Mouse (Mus musculus) right cerebral cortex, postnatal 36 days (tissue): Measurements from ENCODE around the gene Capg.
A peak's percentile ranks its signal among the peaks of the same experiment; 100 is the strongest.

Experiments
- DNase-seq, 2 experiments: peaks; one replicate each; pipeline ENCODE4 v3.0.0; 2022; ENCODE audit warnings: low spot score in 2 of 2, mixed read lengths in 1 of 2

Gene Capg

DNA sequence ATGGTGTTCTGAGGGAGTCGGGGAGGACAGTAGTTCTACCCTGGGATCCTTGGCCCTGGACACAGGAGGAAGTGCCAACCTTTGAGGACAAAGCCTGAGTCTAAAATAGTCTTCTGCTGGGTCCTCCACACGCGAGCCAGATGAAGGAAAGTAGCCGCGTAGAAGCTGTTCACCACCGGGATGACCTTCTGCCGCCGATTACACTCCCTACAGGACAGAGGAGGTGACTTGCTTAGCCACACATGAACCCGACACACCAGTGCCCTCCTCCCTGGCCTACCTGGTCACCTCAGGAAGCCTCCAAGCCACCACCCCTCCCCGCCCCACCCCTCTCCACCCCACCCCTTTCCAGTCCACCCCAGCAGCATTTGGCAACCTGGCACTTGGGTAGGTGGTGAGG lies 24.5 kb downstream of the Capg start:
- DNase-seq, result no peak

DNA sequence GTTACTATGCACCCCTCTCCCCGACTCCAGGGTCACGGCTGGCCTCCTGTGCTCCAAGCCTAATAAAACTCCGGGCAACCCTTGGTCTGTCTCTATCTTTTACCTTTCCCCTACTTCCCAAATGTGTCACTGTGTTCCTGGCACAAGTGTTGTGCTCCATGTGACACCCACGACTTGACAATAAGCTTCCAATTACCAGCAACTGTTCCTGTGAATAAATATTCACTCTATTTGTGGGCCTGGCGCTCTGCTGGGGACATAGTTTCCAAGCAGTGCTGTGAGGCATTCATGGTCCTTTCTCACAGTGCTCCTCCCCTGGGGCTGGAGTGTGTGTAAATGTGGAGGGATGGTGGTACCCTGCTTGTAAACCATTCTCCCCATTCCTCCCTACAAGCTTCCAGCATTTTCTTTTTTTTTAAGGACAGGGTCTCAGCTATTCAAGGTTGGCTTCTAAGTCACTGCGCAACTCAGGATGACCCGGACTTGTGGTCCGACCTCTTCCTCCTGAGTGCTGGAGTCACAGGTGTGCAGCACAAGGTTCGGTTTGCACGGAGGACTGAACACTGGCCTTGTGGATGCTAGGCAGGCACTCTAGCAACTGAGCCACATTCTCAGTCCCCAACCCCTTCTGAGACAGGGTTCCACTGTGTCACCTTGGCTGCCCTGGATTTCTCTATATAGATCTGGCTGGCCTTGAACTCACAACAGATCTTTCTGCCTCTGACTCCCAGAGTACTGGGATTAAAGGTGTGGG lies 26.6 kb downstream of the Capg start:
- DNase-seq, result no peak

DNA sequence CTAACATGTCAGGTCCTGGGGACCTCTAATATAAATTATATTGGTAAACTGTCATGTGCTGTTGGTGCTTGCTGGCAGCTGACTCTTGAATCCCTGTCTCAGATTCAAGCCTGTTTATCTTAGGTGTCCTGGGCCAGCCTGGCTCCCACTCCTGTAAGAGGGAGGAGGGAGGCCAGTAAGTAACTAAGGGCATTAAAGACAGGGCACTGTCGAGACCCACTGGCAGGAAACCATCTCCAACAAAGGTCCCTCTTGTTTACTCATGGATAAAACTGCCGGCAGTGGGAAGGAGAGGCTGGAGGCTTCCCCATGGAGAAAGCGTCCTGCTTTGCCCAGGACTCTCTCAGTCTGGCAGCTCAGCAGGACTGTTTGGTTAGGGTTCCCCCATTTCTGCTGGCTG lies 27.6 kb downstream of the Capg start:
- no peak for DNase-seq

DNA sequence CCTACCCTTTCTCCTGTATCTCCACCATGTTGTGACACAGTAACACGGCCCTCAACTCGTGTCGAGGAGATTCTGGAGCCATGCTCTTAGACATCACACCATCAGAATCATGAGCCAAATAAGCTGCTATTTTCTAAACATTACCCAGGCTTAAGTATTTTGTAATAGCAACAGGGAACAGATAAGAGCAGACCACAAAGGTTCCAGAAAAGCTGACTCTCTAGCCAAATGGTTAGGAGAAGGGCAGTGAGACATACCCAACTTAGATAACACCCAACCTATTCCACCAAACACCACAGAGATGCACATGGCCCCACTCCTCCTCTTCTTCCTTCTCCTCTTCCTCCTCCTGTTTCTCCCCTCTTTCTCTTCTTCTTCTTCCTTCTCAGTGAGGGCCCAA lies 31.9 kb downstream of the Capg start:
- DNase-seq, result no peak

DNA sequence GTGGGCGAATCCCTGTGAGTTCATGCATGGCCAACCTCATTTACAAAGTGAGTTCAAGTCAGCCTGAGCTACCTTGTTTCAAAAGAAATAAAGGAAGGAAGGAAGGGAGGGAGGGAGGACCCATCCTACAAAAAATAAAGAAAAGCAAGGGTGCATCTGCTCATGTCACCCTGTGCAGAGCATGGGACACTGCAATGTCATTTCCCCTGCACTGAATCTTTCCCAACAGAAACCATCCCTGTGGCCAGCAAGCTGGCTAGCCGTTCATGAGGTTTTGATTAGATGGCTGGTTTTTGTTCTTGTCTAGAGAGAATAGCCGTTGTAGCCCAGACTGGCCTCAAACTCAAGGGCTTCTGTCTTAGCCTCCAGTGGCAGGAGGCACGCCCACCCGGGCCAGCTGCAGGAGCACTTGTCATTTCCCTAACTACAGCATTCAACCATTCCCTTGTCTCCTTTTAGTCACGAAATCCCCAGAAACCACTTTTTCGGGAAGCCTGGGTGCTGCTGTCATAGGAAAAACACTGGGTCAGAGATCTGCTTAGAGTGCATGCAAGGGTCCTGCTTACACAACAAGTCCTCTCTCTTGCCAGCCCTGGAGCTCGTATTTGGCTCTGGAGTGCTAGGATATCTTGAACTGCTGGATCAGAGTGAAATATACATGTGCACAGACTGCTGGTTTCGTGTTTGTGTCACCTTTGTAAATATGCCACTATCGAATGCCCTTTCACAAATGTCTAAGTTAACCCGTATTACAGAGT lies 37.6 kb downstream of the Capg start:
- no peak for DNase-seq

DNA sequence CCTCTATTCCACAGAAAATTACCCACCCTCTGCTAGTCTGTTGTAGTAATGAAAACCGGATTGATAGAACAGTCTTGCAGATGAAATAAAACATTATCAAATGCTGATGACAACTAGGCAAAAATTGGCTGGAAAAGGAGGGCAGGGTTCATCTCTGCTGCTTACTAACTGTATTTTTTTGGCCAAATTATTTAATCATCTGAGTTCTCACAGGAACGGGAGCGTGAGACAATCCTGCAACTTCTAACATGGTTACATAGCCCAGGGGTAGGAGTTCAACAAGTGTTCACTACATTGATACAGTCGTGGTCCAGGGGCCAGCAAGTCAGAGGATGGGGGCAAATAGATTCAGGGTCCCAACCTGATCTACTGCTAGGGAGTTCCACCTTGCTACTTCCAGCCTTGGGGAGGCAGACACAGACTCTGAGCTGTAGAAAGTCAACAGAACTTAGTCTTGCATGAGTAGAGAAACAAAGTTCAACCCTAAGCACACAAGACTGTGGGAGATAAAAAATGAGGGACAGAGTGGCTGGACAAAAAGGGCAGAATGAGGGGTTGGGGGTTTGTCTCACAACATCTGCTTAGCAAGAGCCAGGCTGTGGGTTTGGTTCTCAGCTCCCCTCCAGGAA lies 39.1 kb downstream of the Capg start:
- DNase-seq, result no peak

DNA sequence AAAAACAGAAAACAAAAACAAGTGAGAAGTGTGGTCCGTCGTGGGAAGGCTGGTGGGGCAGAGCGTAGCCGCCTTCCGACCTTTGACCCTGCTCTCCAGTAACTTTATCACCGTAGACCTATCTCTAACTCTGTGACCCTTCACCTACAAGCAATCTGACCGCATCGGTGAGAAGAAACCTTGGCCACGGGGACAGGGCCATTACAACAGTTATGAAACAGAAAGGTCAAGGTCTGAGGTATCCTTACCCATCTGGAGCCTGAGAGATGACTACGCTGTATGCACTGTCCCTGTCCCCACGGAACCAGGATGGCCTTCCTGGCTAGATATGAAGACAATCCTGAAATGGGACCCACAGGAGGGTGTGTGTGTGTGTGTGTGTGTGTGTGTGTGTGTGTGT lies 40.0 kb downstream of the Capg start:
- no peak for DNase-seq

DNA sequence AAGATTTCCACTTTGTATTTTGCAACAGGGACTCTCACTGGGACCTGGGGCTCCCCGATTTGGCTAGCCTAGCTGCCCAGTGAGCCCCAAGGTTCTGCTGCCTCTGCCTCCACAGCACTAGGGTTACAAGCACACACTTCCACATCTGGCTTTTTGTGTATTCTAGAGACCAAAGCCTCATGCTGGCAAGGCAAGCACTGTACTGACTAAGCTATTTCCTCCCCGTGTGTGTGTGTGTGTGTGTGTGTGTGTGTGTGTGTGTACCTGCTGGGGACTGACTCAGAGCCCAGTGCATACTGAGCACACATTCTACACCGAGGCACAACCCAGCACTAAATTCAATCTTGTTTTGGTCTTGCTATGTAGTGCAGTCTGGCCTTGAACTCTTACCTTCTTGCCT lies 42.5 kb downstream of the Capg start:
- no peak for DNase-seq

DNA sequence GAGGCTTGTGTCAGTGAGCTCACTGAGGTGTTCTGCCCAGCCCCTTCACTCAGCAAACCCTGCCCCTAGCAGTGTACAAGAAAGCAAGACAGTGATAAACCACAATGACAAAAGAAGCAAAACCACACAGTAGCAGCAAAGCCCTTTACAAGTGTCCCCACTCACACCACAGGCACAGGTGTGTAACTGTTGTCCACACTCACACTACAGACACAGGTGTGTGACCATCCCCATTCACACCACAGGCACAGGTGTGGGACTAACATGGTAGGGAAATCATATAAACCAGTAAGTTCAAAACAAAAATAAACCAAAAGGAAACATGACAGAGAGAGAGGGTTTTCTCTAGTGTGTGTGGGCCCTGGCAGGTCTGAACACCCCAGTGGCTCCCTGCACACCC lies 44.1 kb downstream of the Capg start:
- no peak for DNase-seq

DNA sequence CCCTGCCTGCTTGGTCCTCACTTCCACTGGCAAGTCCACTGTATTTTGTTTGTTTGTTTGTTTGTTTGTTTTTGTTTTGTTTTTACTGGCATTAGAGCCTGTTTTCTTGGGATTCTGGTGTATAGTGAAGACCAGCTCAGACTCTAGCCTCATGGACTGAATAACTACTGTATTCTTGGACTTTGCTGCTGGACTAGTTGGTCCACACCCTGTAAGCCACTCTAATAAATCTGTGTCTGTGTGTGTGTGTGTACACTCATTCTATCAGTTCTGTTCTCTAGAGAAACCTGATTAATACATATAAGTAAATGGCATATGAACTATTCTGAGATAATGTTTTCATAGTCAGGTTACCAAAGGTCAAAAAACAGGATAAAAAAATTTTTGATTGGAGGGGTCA lies 45.9 kb downstream of the Capg start:
- no peak for DNase-seq

DNA sequence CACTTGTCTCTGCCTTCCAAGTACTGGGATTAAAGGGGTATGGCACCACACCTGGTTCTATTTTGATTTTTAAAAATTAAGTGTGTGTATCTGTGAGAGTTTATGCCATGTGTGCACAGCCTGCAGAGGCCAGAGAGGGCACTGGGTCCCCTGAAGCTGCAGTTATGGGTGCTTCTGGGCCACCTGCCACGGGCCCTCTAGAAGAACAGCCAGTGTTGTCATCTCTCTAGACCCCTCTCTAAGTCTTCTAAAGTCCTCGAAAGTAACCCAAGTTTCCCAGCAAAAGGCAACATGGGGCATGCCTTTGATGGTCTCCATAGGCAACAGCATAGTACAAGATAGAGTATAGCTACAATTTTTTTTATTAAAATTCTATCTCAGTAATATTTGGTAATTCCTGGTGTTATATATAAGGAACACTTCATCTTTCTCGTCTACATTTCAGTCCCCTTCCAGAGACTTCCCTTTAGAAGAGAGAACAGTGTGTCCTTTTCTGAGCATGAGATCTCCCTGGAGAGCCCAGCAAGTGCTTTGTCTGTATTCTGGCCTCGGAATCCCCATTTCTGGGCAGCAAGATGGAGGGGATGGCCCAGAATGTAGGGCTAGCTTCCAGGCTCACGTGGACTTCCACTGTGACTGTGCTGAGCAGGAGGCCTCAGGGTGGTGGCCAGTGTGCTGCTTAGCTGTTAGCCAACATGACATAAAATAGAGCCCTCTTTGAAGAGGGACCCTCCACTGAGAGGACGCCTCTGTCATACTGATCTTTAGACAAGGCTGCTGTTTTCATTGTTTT lies 49.0 kb downstream of the Capg start:
- DNase-seq, result peak in 1 of 2 experiments; percentile 18

DNA sequence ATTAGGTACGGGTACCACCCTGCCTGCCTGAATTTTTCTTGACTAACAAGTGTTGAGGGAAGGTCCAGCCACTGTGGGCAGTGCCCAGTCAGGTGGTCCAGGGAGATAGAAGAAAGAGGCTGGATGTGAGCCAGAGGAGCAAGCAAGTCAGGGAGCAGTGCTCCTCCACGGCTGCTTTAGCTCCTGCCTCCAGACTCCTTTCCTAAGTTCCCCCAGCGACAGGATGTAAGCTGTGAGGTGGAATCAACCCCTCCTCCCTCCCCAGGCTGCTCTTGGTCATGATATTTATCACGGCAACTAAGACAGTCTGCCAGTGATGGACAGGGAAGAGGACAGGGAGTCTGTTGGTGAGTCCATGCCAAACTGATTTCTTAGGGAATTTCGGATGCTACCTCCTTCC lies 49.7 kb downstream of the Capg start:
- no peak for DNase-seq

DNA sequence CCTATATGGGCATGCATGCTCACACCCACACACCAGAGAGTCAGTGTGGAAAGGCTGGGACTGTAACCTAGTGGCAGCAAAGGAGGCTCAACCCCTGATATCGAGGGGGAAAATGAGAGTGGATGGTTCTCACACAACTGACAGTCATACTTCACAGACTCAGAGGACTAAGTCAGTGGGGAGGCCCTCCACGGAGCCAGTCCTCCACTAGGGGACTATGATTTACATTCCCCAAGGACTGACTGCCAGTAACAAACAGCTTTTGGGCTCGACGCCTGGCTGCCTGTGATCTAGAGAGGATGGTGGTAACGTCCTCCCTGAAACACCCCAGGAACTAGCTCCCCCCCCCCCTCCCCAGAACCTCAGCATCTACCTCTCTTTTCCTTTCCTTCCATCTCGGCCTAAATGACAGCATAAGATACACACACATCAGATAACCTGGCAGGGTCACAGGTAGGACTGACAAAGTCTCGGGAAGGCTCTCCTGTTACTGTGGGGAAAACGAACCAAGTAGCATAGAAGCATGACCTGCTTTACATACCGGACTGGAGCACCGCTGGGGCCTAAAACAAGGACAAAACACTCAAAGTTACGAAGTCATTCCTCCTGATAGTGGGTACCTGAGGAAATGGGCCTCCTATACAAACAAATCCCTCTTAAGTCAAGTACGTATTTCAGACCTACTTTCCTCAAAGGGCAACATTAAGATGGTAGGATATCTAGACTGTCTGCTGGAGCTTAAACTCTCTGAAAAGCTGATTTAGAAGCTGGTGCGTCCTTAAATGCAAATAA lies 53.1 kb downstream of the Capg start:
- DNase-seq, result no peak

DNA sequence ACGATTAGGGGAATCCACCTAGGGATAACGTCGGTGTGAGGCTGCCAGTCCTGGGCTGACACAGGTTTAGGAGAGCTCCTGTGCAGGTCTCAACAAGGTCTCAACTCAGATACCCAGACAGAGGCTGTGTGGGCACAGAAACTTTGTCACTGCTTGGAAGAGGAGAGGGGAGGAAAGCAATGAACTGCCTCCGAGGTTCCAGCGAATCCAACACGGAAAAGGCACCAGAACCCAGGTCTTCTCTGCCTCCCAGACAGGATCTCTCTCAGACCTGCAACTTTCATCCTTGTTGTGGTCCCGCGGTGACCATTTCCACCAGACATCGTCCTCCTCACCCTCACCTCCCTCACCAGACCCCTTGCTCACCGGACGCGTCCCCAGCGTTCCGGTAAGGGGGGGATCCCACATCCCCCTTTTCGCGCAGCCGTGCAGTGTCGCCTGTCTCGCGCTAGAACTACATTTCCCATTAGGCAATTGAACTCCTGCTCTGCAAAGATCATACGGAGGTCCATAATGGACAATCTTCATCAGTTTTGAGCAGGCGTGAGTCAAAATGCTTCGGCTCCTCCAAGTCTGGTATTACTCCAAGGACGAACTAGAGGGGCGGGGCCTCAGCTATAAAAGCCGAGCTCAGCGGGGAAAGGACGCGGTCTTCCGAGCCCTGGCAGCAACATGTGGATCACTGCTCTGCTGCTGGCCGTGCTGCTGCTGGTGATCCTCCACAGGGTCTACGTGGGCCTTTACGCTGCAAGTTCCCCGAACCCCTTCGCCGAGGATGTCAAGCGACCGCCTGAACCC lies 54.0 kb downstream of the Capg start, which contains the start of the genes Elmod3 and Retsat:
Gene Elmod3 (minus strand): TSS at position 458 of the 798 bp plus-strand sequence.
Gene Retsat (plus strand): TSS at position 520 of the 798 bp plus-strand sequence.
- DNase-seq, result peak; percentile 86 to 92

DNA sequence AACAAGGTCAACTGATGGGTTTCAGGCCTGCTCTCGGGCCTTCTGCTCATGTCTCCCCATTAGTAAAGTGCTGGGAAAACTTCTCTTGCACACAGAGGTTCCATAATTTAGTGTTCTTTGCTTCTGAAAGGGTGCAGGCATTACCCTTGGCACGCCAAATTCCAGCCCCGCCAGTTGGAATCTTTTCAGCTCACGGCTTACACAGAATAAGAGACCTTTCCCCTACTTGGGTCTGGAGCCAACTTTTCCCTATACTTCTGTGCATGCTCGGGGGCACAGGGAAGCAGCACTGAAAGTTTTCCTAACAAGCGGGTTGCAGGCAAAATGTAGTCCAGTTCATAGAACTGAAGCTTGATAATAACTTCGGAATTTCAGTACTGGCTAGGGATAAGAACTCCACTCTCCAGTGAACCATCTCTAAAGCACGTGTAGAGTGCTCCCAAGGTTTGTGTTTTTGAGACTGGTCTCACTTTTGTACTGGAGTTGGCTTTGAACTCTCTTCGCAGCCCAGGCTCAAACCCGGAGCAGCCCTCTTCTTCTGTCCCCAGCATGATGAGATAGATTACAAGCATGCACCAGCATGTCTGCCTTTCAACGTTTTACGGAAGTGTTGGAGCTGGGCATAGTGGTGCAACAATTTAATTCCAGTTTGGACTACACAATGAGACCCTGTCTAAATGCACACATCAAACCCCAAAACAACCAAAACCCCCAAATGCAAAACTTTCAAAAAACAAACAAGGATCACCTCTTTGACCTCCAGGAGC lies 54.8 kb downstream of the Capg start:
- no peak for DNase-seq

DNA sequence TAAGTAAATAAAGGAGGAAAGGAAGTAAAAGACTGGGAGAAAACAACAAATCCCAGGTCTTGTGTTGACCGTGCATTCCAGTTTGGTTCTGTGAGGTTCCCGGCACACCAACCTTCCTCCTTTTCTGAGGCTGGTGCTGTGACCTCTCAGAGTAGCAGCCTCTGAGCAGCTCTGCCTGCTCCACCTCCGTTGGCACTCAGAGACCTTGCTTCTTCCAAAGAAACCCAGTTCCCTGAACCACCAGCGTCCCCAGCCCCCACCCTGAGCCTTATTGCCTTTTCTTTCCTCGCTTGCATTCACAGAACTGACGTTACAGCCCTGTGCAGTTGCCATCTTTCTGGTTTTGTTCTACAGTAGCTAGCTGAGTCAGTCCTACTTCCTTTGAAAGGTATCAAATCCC lies 56.0 kb downstream of the Capg start:
- no peak for DNase-seq

DNA sequence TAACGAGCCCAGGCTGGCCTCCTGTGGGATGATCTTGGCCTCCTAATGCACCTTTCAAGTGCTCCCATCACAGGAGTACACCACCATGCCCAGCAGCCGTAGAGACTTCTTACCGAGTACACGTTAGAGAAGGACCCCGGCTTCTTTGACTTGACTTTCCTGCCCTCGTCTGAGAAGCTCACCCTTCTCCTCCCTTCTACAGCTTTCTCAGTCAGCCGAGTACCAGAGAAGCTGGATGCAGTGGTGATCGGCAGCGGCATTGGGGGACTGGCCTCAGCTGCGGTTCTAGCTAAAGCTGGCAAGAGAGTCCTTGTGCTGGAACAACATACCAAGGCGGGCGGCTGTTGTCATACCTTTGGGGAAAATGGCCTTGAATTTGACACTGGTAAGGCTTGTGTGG lies 56.6 kb downstream of the Capg start:
- no peak for DNase-seq

DNA sequence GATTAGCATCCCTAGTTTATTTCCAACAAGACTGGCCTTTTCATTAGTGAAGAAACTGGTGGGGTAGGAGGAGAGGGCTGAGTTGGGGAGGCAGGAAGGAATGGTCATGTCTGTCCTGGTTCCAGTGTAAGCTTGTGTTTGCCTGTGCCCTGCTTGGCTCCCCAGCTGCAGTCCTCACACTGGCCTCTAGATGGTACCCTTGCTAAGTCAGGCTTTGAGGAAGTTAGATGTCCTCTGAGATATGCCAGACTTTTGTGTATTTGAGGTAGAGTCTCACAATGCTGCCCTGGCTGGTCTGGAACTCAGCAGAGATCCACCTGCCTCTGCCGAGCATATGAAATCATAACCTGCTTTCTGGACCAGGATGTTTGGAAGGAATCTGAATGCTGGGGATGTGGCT lies 57.5 kb downstream of the Capg start:
- DNase-seq, result peak; percentile 60 to 69

DNA sequence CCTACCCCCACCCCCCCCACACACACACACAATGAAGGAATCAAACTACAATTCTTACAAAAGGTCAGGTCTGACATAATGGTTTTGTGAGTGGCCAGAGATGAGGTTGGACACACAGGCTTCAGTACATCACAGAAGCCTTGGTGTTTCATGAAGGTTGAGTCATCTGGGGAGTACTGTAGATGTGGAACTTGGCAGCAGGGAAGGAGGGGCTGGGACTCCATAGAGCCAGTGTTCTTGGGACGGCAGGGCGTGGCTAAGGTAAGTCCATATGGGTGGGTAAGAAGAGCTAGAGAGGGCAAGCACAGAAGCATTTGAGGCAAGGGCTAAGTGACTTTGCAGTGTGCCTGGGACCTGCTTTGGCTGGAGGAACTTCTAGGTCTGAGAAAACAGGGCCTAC lies 59.9 kb downstream of the Capg start:
- DNase-seq, result no peak

DNA sequence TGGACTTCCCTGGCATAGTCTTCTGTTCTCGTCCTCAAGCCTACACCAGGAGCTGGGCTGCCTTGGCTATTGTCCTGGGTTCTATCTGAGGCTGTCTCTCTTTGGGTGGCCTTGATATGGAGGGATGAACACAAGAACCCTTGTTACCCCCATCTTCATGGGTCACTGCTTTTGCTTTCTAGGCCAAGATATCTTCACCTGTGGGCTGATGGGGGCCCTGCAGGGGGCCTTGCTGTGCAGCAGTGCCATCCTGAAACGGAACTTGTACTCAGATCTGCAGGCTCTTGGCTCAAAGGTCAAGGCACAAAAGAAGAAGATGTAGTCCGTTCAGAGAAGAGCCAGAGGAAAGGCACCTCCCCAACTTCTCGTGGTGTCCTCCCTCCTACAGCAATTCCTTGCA lies 62.9 kb downstream of the Capg start:
- no peak for DNase-seq
